Mouse (Mus musculus) midbrain, embryonic 11.5 days (tissue): Measurements from ENCODE around the gene Mapk11. TPM values are rescaled to one million over a fixed set of nuclear protein-coding genes. Genes with fewer than 3 reads are reported as not detected.

Experiments used
- ATAC-seq: fragments of 200-750 bp; cut with Nextera tagmentation; 2 replicates; pipeline ENCODE4 v1.8.0; 2017; ENCODE audit warnings: moderate TSS enrichment, moderate library complexity; ENCODE audit not compliant: low FRiP score
- DNase-seq: peaks from one replicate; pipeline ENCODE4 v3.0.0; 2015; ENCODE audit warnings: low spot score; ENCODE audit errors: missing footprints
- H3K27ac ChIP-seq: fragments of 300-500 bp; sonication (generic); 2 replicates; pipeline ENCODE4 v1.5.1; 2014; ENCODE audit warnings: low read depth, low read length
- H3K27me3 ChIP-seq: fragments of 300-500 bp; sonication (generic); 2 replicates; pipeline ENCODE4 v1.6.1; 2014; ENCODE audit warnings: mild to moderate bottlenecking, low read length, moderate library complexity, mixed read lengths; ENCODE audit not compliant: control insufficient read depth, insufficient read depth
- H3K36me3 ChIP-seq: fragments of 300-500 bp; sonication (generic); 2 replicates; pipeline ENCODE4 v1.6.1; 2014; ENCODE audit warnings: mild to moderate bottlenecking, low read length, moderate library complexity, mixed read lengths; ENCODE audit not compliant: control insufficient read depth, insufficient read depth
- H3K4me1 ChIP-seq: fragments of 300-500 bp; sonication (generic); 2 replicates; pipeline ENCODE4 v1.6.1; 2014; ENCODE audit warnings: low read length; ENCODE audit not compliant: control insufficient read depth, insufficient read depth
- H3K4me2 ChIP-seq: fragments of 300-500 bp; sonication (generic); 2 replicates; pipeline ENCODE4 v1.6.1; 2014; ENCODE audit warnings: mild to moderate bottlenecking, moderate library complexity
- H3K4me3 ChIP-seq: fragments of 300-500 bp; sonication (generic); 2 replicates; pipeline ENCODE4 v1.5.1; 2014; ENCODE audit warnings: low read depth, low read length
- H3K9ac ChIP-seq: fragments of 300-500 bp; sonication (generic); 2 replicates; pipeline ENCODE4 v1.6.1; 2014; ENCODE audit warnings: low read length
- H3K9me3 ChIP-seq: fragments of 300-500 bp; sonication (generic); 2 replicates; pipeline ENCODE4 v1.6.1; 2016; ENCODE audit warnings: low read length; ENCODE audit not compliant: control insufficient read depth
- WGBS: fragments of 180-500 bp; shearing (Covaris S2); extraction: QIAGEN DNeasy Blood & Tissue Kit; methylation state at CpG from one replicate; pipeline ENCODE4 v1.1.7; 2014; 5-methylcytosine and 5-hydroxymethylcytosine counted together
- polyA plus RNA-seq: library from polyadenylated mRNA; unstranded; fragments of >200 nt; fragmentation: Nextera tagmentation; extraction: Ambion mirVana; gene quantifications from 2 replicates; pipeline ENCODE4 v1.2.1, GENCODE M21; 2014

Mapk11 gene
- 34.9 and 40.6 TPM in 2 replicates for polyA plus RNA-seq

DNA sequence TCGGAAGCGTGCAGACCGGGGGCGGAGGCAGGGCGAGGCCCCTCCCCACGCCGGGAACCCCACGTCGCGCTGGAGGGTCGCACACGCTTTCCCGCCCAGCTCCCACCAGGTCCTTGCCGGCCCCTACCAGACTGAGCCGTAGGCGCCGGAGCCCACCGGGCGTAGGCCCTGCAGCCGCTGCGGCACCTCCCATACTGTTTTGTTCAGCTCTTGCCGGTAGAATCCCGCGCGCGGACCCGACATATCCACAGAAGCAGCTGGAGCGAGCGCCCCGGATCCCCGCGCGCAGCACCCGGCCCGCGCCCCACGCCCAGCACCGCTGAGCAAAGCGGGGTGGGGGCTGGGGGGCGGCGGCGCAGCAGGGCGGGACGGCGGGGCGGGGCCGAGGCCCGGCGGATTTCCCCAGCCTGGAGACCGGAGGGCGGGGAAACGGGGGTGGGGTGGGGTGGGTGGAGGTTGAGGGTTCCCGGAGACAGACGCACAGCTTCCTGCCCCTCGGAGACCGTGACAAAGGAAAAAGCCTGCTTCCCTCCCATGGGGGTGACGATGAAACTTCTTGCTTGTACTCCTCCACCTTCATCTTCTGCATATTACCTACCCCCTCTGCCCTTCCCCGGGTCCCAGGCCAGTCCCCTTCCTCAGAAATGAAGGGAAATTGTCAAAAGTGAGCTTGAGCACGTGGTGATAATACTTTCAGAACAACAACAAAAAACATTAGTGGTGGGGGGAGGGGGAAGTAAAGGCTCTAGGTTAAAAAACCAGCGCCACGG lies at the start of gene Mapk11:
Gene Mapk11, minus strand, starts transcription at position 358 of the 770 bp plus-strand sequence.
- peaks cover 47% of the 10 kb centered on the region for H3K4me1 ChIP-seq
- peak within 1 kb of the TSS; percentile 80 for H3K9ac ChIP-seq
- peak; percentile 63 for ATAC-seq
- WGBS = 2% methylated on average over 48 of the region's 61 CpGs
- H3K9me3 ChIP-seq = no peaks in the 10 kb centered on the region
- H3K4me3 ChIP-seq = peak within 1 kb of the TSS; percentile 59
- H3K36me3 ChIP-seq = peaks cover 6% of the 10 kb centered on the region
- H3K27ac ChIP-seq = peak within 1 kb of the TSS; percentile 81
- H3K27me3 ChIP-seq = peaks cover 8% of the 10 kb centered on the region; the same call in 1 of the 2 replicates
- peak within 1 kb of the TSS; percentile 81 for H3K4me2 ChIP-seq
- peak; percentile 95 for DNase-seq

DNA sequence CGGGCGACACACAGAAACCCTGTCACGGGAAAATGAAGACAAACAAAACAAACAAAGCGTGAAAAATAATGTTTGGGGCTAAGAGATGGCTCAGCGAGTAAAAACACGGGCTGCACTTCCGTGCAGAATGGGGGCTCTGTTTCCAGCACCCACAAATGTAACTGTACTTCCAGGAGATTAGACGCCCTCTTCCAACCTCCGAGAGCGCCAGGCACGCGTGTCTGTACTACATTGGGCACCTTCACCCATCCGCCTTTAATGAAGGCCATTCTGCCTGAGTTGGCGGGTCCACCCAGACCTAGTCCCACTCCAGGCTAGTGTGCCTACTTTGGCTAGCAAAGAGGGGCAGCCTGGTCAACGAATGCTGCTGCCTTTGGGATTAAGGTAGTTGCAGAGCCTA lies 47.6 kb upstream of the Mapk11 start:
- no peaks in the 10 kb centered on the region for H3K36me3 ChIP-seq
- peak overlapping the region; percentile 3; the same call in 1 of the 2 replicates for H3K27ac ChIP-seq
- H3K9ac ChIP-seq = peak overlapping the region; percentile 99
- H3K4me3 ChIP-seq = peak overlapping the region; percentile 98
- H3K4me2 ChIP-seq = peak overlapping the region; percentile 72
- H3K27me3 ChIP-seq = no peaks in the 10 kb centered on the region
- H3K9me3 ChIP-seq = no peaks in the 10 kb centered on the region
- WGBS = 76% methylated on average over 15 of the region's 15 CpGs
- ATAC-seq (no peak), DNase-seq (no peak)
- H3K4me1 ChIP-seq = peaks cover 14% of the 10 kb centered on the region

DNA sequence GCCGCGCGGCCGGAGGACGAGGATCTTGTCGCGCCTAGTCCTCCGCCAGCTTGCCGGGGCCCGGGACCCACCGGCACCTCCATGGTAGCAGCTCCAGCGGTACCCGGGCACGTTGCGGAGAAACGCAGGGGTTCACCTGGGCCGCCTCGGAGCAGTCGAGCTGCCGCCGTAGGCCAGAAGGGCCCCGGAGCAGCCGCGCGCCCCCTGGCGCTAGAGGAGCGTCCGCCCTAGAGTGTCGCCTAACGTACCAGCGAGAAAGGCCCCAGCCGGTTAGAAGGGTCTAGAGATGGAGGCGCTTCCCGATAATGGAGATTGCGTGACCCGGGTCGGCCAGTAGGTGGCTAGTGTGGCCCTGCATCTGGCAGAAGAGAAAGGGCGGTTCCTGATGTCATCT lies 46.9 kb upstream of the Mapk11 start, which contains the start of gene Dennd6b:
Gene Dennd6b, minus strand, starts transcription at position 184 of the 394 bp plus-strand sequence.
- peak within 1 kb of the TSS; percentile 99 for H3K9ac ChIP-seq
- H3K9me3 ChIP-seq = no peaks in the 10 kb centered on the region
- peak within 1 kb of the TSS; percentile 98 for H3K4me3 ChIP-seq
- H3K27me3 ChIP-seq = no peaks in the 10 kb centered on the region
- H3K36me3 ChIP-seq = no peaks in the 10 kb centered on the region
- peak within 1 kb of the TSS; percentile 95 for H3K27ac ChIP-seq
- DNase-seq (peak; percentile 99), ATAC-seq (peak; percentile 98)
- peaks cover 14% of the 10 kb centered on the region for H3K4me1 ChIP-seq
- WGBS = under 1% methylated on average over 38 of the region's 38 CpGs
- H3K4me2 ChIP-seq = peak within 1 kb of the TSS; percentile 72

DNA sequence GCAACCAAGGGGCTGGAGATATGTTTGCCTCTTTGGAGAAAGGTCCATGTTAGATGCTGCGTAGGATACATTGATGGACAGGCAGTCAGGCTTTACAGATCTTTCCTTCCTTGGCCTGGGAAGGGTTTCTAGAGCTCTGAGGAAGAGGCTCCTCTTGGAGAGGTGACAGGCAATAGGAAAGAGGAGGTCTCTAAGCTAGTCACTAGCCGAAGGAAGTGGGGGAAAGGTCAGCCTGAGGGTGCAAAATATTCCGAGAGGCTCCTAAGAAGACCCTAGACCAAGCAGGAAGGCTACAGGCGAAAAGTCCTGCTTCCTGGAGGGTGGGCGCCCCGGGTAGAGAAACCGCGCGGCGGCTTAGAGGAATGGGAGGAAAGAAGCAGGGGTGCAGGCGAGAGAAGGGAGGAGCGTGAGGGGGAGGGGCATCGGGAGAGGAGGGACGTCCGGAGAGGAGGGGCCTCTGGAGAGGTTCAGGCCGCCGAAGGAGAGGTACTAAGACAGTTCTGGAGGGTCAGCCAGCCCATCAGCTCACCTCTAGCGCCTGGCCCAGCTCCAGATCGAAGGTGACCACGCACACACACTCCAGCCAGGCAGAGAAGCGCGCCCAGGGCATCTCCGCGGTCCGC lies 46.4 kb upstream of the Mapk11 start:
- ATAC-seq (peak; percentile 93), DNase-seq (peak; percentile 97)
- peak overlapping the region; percentile 72 for H3K4me2 ChIP-seq
- H3K27me3 ChIP-seq = no peaks in the 10 kb centered on the region
- H3K9me3 ChIP-seq = no peaks in the 10 kb centered on the region
- peaks cover 14% of the 10 kb centered on the region for H3K4me1 ChIP-seq
- peak overlapping the region; percentile 95 for H3K27ac ChIP-seq
- peak overlapping the region; percentile 99 for H3K9ac ChIP-seq
- 0% methylated on average over 23 of the region's 25 CpGs for WGBS
- H3K36me3 ChIP-seq = no peaks in the 10 kb centered on the region
- peak overlapping the region; percentile 98 for H3K4me3 ChIP-seq

DNA sequence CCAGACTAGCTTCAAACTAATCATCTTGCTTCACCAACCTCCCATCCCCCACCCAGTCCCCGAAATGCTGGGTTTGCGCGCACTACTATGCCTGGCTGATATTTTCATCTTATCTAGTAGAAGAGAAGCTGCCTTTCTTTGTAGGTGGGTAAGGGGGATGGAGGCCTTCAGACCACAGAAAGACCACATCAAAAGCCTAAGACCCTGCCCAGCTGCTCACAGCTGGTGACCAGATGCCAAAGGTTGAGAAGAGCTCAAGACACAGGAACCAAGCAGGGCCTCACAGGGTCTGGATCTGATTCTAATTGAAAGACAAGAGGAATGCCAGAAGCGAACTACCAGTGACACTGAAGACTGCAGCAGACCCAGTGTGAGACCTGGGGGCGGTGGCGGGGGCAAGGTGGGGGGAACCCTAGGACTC lies 45.8 kb upstream of the Mapk11 start:
- no peaks in the 10 kb centered on the region for H3K27me3 ChIP-seq
- H3K27ac ChIP-seq = peak overlapping the region; percentile 95
- peak overlapping the region; percentile 99 for H3K9ac ChIP-seq
- H3K9me3 ChIP-seq = no peaks in the 10 kb centered on the region
- no peaks in the 10 kb centered on the region for H3K36me3 ChIP-seq
- ATAC-seq = no peak
- H3K4me1 ChIP-seq = peaks cover 14% of the 10 kb centered on the region
- 22% methylated on average over 6 of the region's 6 CpGs for WGBS
- DNase-seq = peak; percentile 90
- H3K4me3 ChIP-seq = peak overlapping the region; percentile 98
- peak overlapping the region; percentile 72 for H3K4me2 ChIP-seq

DNA sequence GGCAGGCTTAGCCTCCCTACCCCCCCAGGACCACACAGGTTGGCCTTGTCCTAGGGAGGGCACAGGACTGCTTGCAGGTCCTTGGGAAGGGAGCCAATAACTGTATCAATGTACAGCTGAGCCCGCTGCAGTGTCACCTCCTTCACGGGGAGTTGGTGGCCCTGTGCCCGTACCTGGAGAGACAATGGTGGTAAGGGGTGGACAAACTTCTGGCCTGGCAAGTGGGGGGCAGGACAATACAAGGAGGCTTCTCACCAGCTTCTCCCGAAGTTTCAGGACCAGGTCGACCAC lies 35.5 kb upstream of the Mapk11 start:
- Histone ChIP-seq H3K27me3 (no peaks in the 10 kb centered on the region), H3K9me3 (no peaks in the 10 kb centered on the region), H3K36me3 (no peaks in the 10 kb centered on the region), H3K4me1 (peaks cover 20% of the 10 kb centered on the region), H3K4me3 (no peak overlapping the region), H3K4me2 (no peak overlapping the region), H3K27ac (no peak overlapping the region), H3K9ac (no peak overlapping the region)
- DNase-seq (no peak), ATAC-seq (no peak)
- WGBS = 89% methylated on average over 5 of the region's 5 CpGs

DNA sequence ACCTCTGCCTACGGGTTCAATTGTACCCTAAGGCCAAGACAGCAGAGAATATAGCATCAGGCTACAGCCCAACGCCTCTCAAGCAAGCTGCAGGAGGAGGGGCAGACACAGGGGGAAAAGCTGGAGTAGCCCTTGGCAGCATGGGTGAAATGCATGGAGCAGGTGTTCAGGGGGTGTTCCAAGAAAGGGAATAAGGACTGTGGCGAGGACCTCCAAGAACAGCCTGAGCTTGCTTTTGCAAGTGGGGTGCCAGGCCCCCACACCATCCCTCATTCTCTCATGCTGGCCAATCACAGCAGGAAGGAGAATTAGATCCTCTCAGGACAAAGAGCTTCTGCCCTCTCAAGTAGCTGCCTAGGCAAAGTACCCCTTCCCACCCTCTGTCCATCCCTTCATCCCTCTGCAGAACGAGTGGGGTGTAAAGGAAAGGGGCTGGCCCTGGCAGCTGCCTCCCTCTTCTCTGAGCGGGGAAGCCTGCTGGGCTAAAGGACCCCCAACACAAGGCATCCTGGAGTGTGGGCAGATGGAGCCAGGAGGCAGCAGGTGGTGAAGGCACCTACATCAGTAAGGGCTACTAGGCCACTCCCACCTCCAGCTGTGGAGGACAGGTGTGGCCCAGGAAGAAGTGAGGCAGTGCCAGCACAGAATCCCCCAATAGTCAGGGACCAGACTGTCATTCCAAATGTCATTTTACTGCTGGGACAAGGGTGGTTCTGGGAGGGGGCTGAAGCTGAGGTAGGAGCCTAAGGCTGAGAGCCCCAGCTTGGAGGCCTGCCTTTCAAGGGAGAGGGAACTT lies 34.9 kb upstream of the Mapk11 start:
- Histone ChIP-seq H3K27me3 (no peaks in the 10 kb centered on the region), H3K9ac (no peak overlapping the region), H3K27ac (no peak overlapping the region), H3K4me1 (peaks cover 22% of the 10 kb centered on the region), H3K4me3 (no peak overlapping the region), H3K36me3 (no peaks in the 10 kb centered on the region), H3K9me3 (no peaks in the 10 kb centered on the region), H3K4me2 (no peak overlapping the region)
- 27% methylated on average over 5 of the region's 5 CpGs for WGBS
- ATAC-seq = no peak
- DNase-seq = no peak

DNA sequence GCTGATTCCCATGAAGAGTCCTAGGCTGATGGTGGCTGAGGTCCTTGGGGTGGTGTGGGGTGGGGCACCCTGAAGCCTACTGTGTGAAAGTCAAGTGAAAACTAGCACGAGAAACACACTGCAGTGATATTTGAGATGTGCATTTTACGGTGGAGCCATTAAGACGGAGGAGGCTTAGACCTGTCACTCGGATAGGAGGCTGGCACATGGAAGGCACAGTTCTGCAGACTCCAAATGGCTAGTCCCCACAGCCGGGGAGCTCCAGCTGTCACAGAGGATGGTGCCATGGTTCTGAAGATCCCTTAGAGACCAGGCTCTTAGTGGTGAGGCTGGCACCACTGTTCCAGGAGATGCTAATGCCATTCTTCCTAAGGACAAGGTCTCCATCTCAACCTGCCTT lies 33.4 kb upstream of the Mapk11 start:
- Histone ChIP-seq H3K9me3 (no peaks in the 10 kb centered on the region), H3K4me1 (peaks cover 37% of the 10 kb centered on the region), H3K36me3 (no peaks in the 10 kb centered on the region), H3K4me2 (no peak overlapping the region), H3K27ac (0 out of 2 replicates have a peak overlapping the region, but pooled peaks have one; percentile 25), H3K4me3 (no peak overlapping the region), H3K27me3 (no peaks in the 10 kb centered on the region), H3K9ac (no peak overlapping the region)
- DNase-seq (no peak), ATAC-seq (no peak)
- WGBS = 86% methylated on average over 5 of the region's 5 CpGs
